Mouse (Mus musculus) stomach, postnatal 0 days (tissue): ENCODE results near the gene Nkrf.

Experiments
- CTCF ChIP-seq: IDR thresholded peaks from 2 replicates; pipeline ENCODE4 v1.5.1; 2016; ENCODE audit warnings: antibody characterized with exemption, low read depth, mild to moderate bottlenecking, moderate library complexity
- EP300 ChIP-seq: optimal IDR thresholded peaks from 2 replicates; pipeline ENCODE3; 2016; ENCODE audit warnings: antibody characterized with exemption

DNA sequence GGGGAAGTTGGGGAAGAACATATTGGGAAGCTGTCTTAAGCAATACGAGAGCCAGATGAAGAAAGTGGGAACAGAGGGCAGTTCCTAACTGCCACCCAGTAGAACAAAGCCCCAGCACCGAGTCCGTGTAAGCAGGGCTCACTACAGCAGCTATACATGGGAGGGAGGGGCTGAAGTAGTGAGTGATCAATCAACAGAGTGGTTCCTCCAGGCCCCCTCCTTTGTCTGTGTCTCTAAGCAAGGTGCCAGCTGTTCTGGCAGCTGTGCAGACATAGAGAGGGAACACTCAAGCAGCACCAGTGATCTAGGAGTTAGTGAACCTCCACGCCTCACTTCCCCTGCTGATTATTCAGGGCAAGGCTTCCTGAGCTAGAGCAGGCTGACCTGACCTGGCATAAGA lies 27.0 kb upstream of the Nkrf start:
- TF ChIP-seq CTCF = no peak
- no peak for TF ChIP-seq EP300
